Mouse (Mus musculus): Measurements from ENCODE around the gene Thnsl1.

GRCm38 (mm10) chr2:21254308-21254707 lies 48.8 kb downstream of the Thnsl1 start:
- TF ChIP-seq CTCF (IDR thresholded peaks at IDR 0.05; ENCODE audit: insufficient read depth, low read length), result no peak
- no peak for TF ChIP-seq POLR2A (IDR thresholded peaks at IDR 0.05; ENCODE audit: borderline replicate concordance, extremely low read depth, low read depth, low read length)

Data from lung, adult 2 months (tissue).